Mouse (Mus musculus) cortical plate, adult 2 months (tissue): ENCODE results near the gene Ckap2.

Experiments
- CTCF ChIP-seq: fragments of 200-500 bp; IDR thresholded peaks from 2 replicates; pipeline ENCODE4 v1.5.1; 2011; ENCODE audit warnings: mild to moderate bottlenecking, control low read depth, low read length; ENCODE audit not compliant: insufficient read depth; ENCODE audit errors: extremely low read depth
- POLR2A ChIP-seq: fragments of 200-500 bp; IDR thresholded peaks from 2 replicates; pipeline ENCODE4 v1.6.1; 2011; ENCODE audit warnings: mild to moderate bottlenecking, low read length, control low read depth; ENCODE audit not compliant: insufficient read depth; ENCODE audit errors: extremely low read depth

DNA sequence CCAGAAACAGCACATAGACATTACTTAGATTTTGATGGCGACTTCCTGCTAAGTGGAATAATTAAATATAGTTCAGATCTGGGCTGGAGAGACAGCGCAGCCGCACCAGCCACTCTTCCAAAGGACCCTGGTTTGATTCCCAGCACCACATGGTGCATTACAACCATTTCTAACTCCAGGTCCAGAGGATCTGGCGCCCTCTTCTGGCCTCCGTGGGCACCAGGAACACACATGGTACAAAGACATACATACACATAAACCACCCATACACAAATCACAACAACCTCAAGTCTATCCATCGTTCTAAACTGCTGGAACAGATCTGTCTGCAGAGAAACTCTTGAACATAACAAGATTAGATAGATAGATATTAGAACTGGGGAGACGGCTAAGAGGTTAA lies 9.7 kb downstream of the Ckap2 start:
- TF ChIP-seq POLR2A = no peak
- TF ChIP-seq CTCF = no peak
